Mouse (Mus musculus) lung, adult 18-20 months (tissue): ENCODE data around the gene Wdfy4.
A peak's percentile ranks its signal among the peaks of the same experiment; 100 is the strongest.

Experiments
- DNase-seq, 2 experiments: peaks; one replicate each; pipeline ENCODE4 v3.0.0; 2022; ENCODE audit warnings: mixed read lengths in 2 of 2

Wdfy4 gene

GRCm38 (mm10) chr14:33078110-33078509, 107.2 kb downstream of the Wdfy4 start:
- no peak for DNase-seq

- no peak for DNase-seq
Measured at GRCm38 (mm10) chr14:33073355-33073754, 112.0 kb downstream of the Wdfy4 start.

GRCm38 (mm10) chr14:33072351-33072750, 113.0 kb downstream of the Wdfy4 start:
- no peak for DNase-seq

GRCm38 (mm10) chr14:33067676-33068075, 117.6 kb downstream of the Wdfy4 start:
- DNase-seq, result no peak

- no peak for DNase-seq
Measured at GRCm38 (mm10) chr14:33062996-33063395, 122.3 kb downstream of the Wdfy4 start.

- no peak for DNase-seq
Measured at GRCm38 (mm10) chr14:33058881-33059660, 126.2 kb downstream of the Wdfy4 start.

GRCm38 (mm10) chr14:33053441-33053840, 131.9 kb downstream of the Wdfy4 start:
- no peak for DNase-seq

GRCm38 (mm10) chr14:33045217-33045616, 140.1 kb downstream of the Wdfy4 start:
- DNase-seq, result no peak

- no peak for DNase-seq
Measured at GRCm38 (mm10) chr14:33036811-33037210, 148.5 kb downstream of the Wdfy4 start.

GRCm38 (mm10) chr14:33035386-33035785, 149.9 kb downstream of the Wdfy4 start:
- DNase-seq, result no peak

- DNase-seq, result no peak
Measured at GRCm38 (mm10) chr14:33033424-33033823, 151.9 kb downstream of the Wdfy4 start.

GRCm38 (mm10) chr14:33030849-33031248, 154.5 kb downstream of the Wdfy4 start:
- no peak for DNase-seq

GRCm38 (mm10) chr14:33019606-33020005, 165.7 kb downstream of the Wdfy4 start:
- no peak for DNase-seq

- no peak for DNase-seq
Measured at GRCm38 (mm10) chr14:33019050-33019449, 166.3 kb downstream of the Wdfy4 start.

- DNase-seq, result no peak
Measured at GRCm38 (mm10) chr14:33007638-33008037, 177.7 kb downstream of the Wdfy4 start.

- DNase-seq, result no peak
Measured at GRCm38 (mm10) chr14:33005114-33005513, 180.2 kb downstream of the Wdfy4 start.

- DNase-seq, result no peak
Measured at GRCm38 (mm10) chr14:33000112-33000979, 185.0 kb downstream of the Wdfy4 start.

- DNase-seq, result no peak
Measured at GRCm38 (mm10) chr14:32999511-32999910, 185.8 kb downstream of the Wdfy4 start.

- peak; percentile 32 to 58 for DNase-seq
Measured at GRCm38 (mm10) chr14:32994954-32995636, 190.2 kb downstream of the Wdfy4 start.

- DNase-seq, result no peak
Measured at GRCm38 (mm10) chr14:32991082-32991481, 194.2 kb downstream of the Wdfy4 start, which contains the start of gene Lrrc18. Lrrc18 (plus strand) TSS chr14:32991382.

- DNase-seq, result no peak
Measured at GRCm38 (mm10) chr14:32986659-32987058, 198.6 kb downstream of the Wdfy4 start.

- DNase-seq, result no peak
Measured at GRCm38 (mm10) chr14:32984176-32984738, 201.1 kb downstream of the Wdfy4 start.

- DNase-seq, result no peak
Measured at GRCm38 (mm10) chr14:32970700-32971099, 214.6 kb downstream of the Wdfy4 start.
